Mouse (Mus musculus) kidney, postnatal 0 days (tissue): ENCODE data around the gene Hist1h4j. TPM values are rescaled to one million over a fixed set of nuclear protein-coding genes. Genes with fewer than 3 reads are reported as not detected.

Experiments
- ATAC-seq: fragments of 200-750 bp; cut with Nextera tagmentation; replicated peaks from 2 replicates; pipeline ENCODE4 v1.8.0; 2017; ENCODE audit warnings: low read depth, moderate number of reproducible peaks, moderate TSS enrichment, moderate library complexity; ENCODE audit not compliant: low FRiP score
- DNase-seq: peaks from one replicate; pipeline ENCODE4 v3.0.0-alpha.2; 2016; ENCODE audit warnings: low spot score
- H3K27ac ChIP-seq: fragments of 300-500 bp; sonication (generic); 2 replicates; pipeline ENCODE4 v1.5.1; 2014; ENCODE audit warnings: mild to moderate bottlenecking
- H3K27me3 ChIP-seq: fragments of 300-500 bp; sonication (generic); 2 replicates; pipeline ENCODE4 v1.6.1; 2014; ENCODE audit warnings: low read length, mixed read lengths; ENCODE audit not compliant: insufficient read depth
- H3K36me3 ChIP-seq: fragments of 300-500 bp; sonication (generic); 2 replicates; pipeline ENCODE4 v1.6.1; 2014; ENCODE audit warnings: low read length, mixed read lengths; ENCODE audit not compliant: insufficient read depth
- H3K4me1 ChIP-seq: fragments of 300-500 bp; sonication (generic); replicated peaks from 2 replicates; pipeline ENCODE4 v1.6.1; 2014; ENCODE audit warnings: antibody characterized with exemption, low read length, mixed read lengths; ENCODE audit not compliant: insufficient read depth
- H3K4me2 ChIP-seq: fragments of 300-500 bp; sonication (generic); 2 replicates; pipeline ENCODE4 v1.6.1; 2014; ENCODE audit warnings: mild to moderate bottlenecking, low read length, moderate library complexity, mixed read lengths
- H3K4me3 ChIP-seq: fragments of 300-500 bp; sonication (generic); replicated peaks from 2 replicates; pipeline ENCODE4 v1.5.1; 2014; ENCODE audit warnings: low read depth, low read length
- H3K9ac ChIP-seq: fragments of 300-500 bp; sonication (generic); 2 replicates; pipeline ENCODE4 v1.6.1; 2014; ENCODE audit warnings: low read depth, low read length
- H3K9me3 ChIP-seq: fragments of 300-500 bp; sonication (generic); replicated peaks from 2 replicates; pipeline ENCODE4 v1.6.1; 2016; ENCODE audit warnings: low read length, inconsistent platforms, mixed read lengths
- CTCF ChIP-seq: IDR thresholded peaks from 2 replicates; pipeline ENCODE4 v1.5.1; 2016; ENCODE audit warnings: antibody characterized with exemption, low read depth, mild to moderate bottlenecking, moderate library complexity
- WGBS: fragments of 180-500 bp; shearing (Covaris S2); extraction: QIAGEN DNeasy Blood & Tissue Kit; methylation state at CpG from one replicate; pipeline ENCODE4 v1.1.7; 2014; 5-methylcytosine and 5-hydroxymethylcytosine counted together
- microRNA-seq: library from miRNA; unstranded; fragments of <30 nt; microRNA quantifications from one replicate; pipeline ENCODE4, GENCODE M21; 2016
- polyA plus RNA-seq: library from polyadenylated mRNA; unstranded; fragments of >200 nt; fragmentation: Nextera tagmentation; extraction: Ambion mirVana; gene quantifications from 2 replicates; pipeline ENCODE4 v1.2.1, GENCODE M21; 2015

The Hist1h4j gene
- polyA plus RNA-seq, 1 experiment from 2014 or later, result 0.34 TPM

DNA sequence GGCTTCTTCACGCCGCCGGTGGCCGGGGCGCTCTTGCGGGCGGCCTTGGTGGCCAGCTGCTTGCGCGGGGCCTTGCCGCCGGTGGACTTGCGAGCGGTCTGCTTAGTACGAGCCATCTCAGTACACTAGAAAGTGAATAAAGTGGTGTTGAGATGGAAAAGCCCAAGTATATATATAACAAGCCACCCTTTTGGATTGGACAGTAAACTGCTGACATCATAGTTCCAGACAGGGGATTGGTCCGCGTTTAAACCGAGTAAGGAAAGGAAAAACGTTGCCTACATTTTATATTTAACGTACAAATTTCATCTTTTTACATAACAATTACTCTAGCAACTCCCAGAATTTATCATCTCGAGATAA lies 48.4 kb downstream of the Hist1h4j start, which contains the start of gene Hist1h3i:
TSS of gene Hist1h3i (minus strand) at position 116 of the 363 bp plus-strand sequence.
- Histone ChIP-seq H3K4me3 (peak within 1 kb of the TSS; percentile 35), H3K4me2 (peak within 1 kb of the TSS; percentile 62), H3K36me3 (no peaks in the 10 kb centered on the region), H3K9me3 (no peaks in the 10 kb centered on the region), H3K9ac (peak within 1 kb of the TSS; percentile 61), H3K4me1 (no peaks in the 10 kb centered on the region), H3K27ac (peak within 1 kb of the TSS; percentile 78), H3K27me3 (no peaks in the 10 kb centered on the region)
- under 1% methylated on average over 13 of the region's 20 CpGs for WGBS
- peak; percentile 62 for ATAC-seq
- DNase-seq, result peak; percentile 97
- TF ChIP-seq CTCF, result no peak

DNA sequence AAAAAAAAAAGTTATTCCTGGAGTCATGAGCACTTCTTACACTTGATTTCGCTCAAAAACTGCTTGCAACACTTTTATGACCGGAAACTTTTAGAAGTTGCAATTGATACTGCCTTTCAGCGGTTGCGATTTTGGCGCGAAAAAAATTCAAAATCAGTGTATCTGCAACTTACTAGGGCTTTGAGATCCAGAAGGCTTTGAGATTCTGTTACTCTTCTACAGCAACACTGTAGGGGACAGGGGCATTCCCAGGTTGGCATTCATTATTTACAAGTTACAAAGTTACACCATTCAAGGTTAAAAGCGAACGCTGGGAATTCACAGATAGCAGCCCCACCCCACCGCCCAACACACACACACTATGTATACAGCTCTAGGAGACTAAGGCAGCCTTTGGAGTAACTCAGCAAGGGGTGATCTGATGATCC lies 48.9 kb downstream of the Hist1h4j start:
- H3K27me3 ChIP-seq, result no peaks in the 10 kb centered on the region
- H3K4me3 ChIP-seq, result peak overlapping the region; percentile 35
- H3K9ac ChIP-seq, result 0 out of 2 replicates have a peak overlapping the region, but pooled peaks have one; percentile 10
- no peaks in the 10 kb centered on the region for H3K4me1 ChIP-seq
- H3K9me3 ChIP-seq, result no peaks in the 10 kb centered on the region
- 1% methylated on average over 9 of the region's 9 CpGs for WGBS
- peak overlapping the region; percentile 62 for H3K4me2 ChIP-seq
- no peak for TF ChIP-seq CTCF
- DNase-seq (peak; percentile 75), ATAC-seq (no peak)
- peak overlapping the region; percentile 33 for H3K27ac ChIP-seq
- no peaks in the 10 kb centered on the region for H3K36me3 ChIP-seq

DNA sequence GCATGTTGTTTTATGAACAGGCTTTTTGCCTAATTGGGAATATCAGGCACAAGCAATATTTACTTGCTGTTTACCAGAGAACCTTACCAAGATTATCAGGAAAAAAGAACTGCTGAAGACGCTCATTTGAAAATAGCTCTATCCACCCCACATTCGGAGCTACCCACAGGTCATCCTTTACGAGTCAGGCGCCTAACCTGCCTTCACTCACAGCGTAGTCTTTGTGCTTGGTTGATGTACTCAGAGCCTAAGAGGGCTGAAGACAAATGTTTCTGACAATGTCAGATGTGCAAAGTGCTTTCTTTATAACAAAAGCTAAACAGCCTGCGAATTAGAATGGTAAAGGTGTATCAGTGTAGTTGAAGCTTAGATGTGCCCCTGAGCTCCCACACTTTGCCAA lies 49.4 kb downstream of the Hist1h4j start:
- Histone ChIP-seq H3K4me2 (0 out of 2 replicates have a peak overlapping the region, but pooled peaks have one; percentile 62), H3K4me1 (no peaks in the 10 kb centered on the region), H3K36me3 (no peaks in the 10 kb centered on the region), H3K27ac (peak overlapping the region; percentile 33), H3K9ac (0 out of 2 replicates have a peak overlapping the region, but pooled peaks have one; percentile 10), H3K27me3 (no peaks in the 10 kb centered on the region), H3K9me3 (no peaks in the 10 kb centered on the region), H3K4me3 (0 out of 2 replicates have a peak overlapping the region, but pooled peaks have one; percentile 35)
- 33% methylated on average over 6 of the region's 6 CpGs for WGBS
- no peak for DNase-seq
- no peak for TF ChIP-seq CTCF
- no peak for ATAC-seq

Small RNA genes within 50 kb of the gene (microRNA-seq; reads per million reads assigned to microRNA genes)
- gene Gm44357 (not detected), gene Gm44367 (not detected), gene Gm44454 (not detected)

Other genes with a start within 250 kb of the Hist1h4j start
- gene AK157302, start 239.8 kb upstream of the Hist1h4j start, polyA plus RNA-seq, result 0.43 TPM in 2 replicates
- 13.3 and 18.1 TPM in 2 replicates for gene Gm11273, start 233.6 kb upstream of the Hist1h4j start, polyA plus RNA-seq
- gene Zkscan8, start 203.9 kb upstream of the Hist1h4j start, polyA plus RNA-seq, result 4.6 and 5.0 TPM in 2 replicates
- gene Olfr1366, start 192.3 kb upstream of the Hist1h4j start, polyA plus RNA-seq, result 0.11 and 0.13 TPM in 2 replicates
- gene Olfr1535, start 175.2 kb upstream of the Hist1h4j start, polyA plus RNA-seq, result not detected in 2 replicates
- gene Olfr1364, start 153.3 kb upstream of the Hist1h4j start, polyA plus RNA-seq, result not detected in 2 replicates
- not detected in 2 replicates for gene Olfr1362, start 121.0 kb upstream of the Hist1h4j start, polyA plus RNA-seq
- gene Olfr11, start 92.5 kb upstream of the Hist1h4j start, polyA plus RNA-seq, result not detected in 2 replicates
- not detected in 2 replicates for gene Olfr1361, start 71.7 kb upstream of the Hist1h4j start, polyA plus RNA-seq
- gene Olfr1360, start 57.7 kb upstream of the Hist1h4j start, polyA plus RNA-seq, result not detected in 2 replicates
- not detected in 2 replicates for gene Olfr1359, start 37.0 kb upstream of the Hist1h4j start, polyA plus RNA-seq
- gene Hist1h2bl, start 18.9 kb upstream of the Hist1h4j start, polyA plus RNA-seq, result 2.1 and 3.7 TPM in 2 replicates
- 21.2 and 27.1 TPM in 2 replicates for gene Hist1h2ai, start 18.6 kb upstream of the Hist1h4j start, polyA plus RNA-seq
- gene Hist1h3h, start 17.4 kb upstream of the Hist1h4j start, polyA plus RNA-seq, result 5.6 and 7.2 TPM in 2 replicates
- 2.1 and 2.4 TPM in 2 replicates for gene Hist1h2bm, start 13.0 kb upstream of the Hist1h4j start, polyA plus RNA-seq
- gene Hist1h4k, start 15.4 kb downstream of the Hist1h4j start, polyA plus RNA-seq, result 2.0 and 3.0 TPM in 2 replicates
- 18.1 and 21.5 TPM in 2 replicates for gene Hist1h2ak, start 18.8 kb downstream of the Hist1h4j start, polyA plus RNA-seq
- gene Hist1h2bn, start 19.1 kb downstream of the Hist1h4j start, polyA plus RNA-seq, result 1.8 and 4.6 TPM in 2 replicates
- 13.2 and 13.8 TPM in 2 replicates for gene Hist1h1b, start 45.6 kb downstream of the Hist1h4j start, polyA plus RNA-seq
- 66.0 and 72.0 TPM in 2 replicates for gene Hist1h3i, start 48.3 kb downstream of the Hist1h4j start, polyA plus RNA-seq
- gene Hist1h2an, start 52.2 kb downstream of the Hist1h4j start, polyA plus RNA-seq, result 4.6 TPM in 1 of 2 replicates, not detected in the other
- 0.71 and 1.5 TPM in 2 replicates for gene Hist1h2bp, start 52.4 kb downstream of the Hist1h4j start, polyA plus RNA-seq
- 12.2 and 13.7 TPM in 2 replicates for gene Hist1h2bq, start 75.1 kb downstream of the Hist1h4j start, polyA plus RNA-seq
- gene Hist1h2ao, start 75.4 kb downstream of the Hist1h4j start, polyA plus RNA-seq, result not detected in 2 replicates
- gene Hist1h4m, start 76.7 kb downstream of the Hist1h4j start, polyA plus RNA-seq, result not detected in 2 replicates
- gene Hist1h4n, start 97.1 kb downstream of the Hist1h4j start, polyA plus RNA-seq, result 6.0 and 6.3 TPM in 2 replicates
- gene Hist1h2ap, start 98.4 kb downstream of the Hist1h4j start, polyA plus RNA-seq, result 2,281 and 2,496 TPM in 2 replicates
- gene Hist1h2br, start 98.7 kb downstream of the Hist1h4j start, polyA plus RNA-seq, result 13.2 TPM in 2 replicates
- 8.5 and 9.6 TPM in 2 replicates for gene Zfp184, start 210.0 kb downstream of the Hist1h4j start, polyA plus RNA-seq
- not detected in 2 replicates for gene Pom121l2, start 246.1 kb downstream of the Hist1h4j start, polyA plus RNA-seq